Mouse (Mus musculus): ENCODE results near the gene Tbcd. TPM values are rescaled to one million over a fixed set of nuclear protein-coding genes. Genes with fewer than 3 reads are reported as not detected.

Tbcd gene
- polyA plus RNA-seq, 1 experiment from 2014 or later, result 61.8 TPM

- ATAC-seq (replicated peaks), result no peak
- Histone ChIP-seq H3K4me1 (no peaks in the 10 kb centered on the region), H3K4me3 (no peak overlapping the region), H3K27ac (no peak overlapping the region), H3K36me3 (replicated peaks) (no peaks in the 10 kb centered on the region), H3K9me3 (no peaks in the 10 kb centered on the region), H3K4me2 (no peak overlapping the region), H3K9ac (no peak overlapping the region), H3K27me3 (replicated peaks) (no peaks in the 10 kb centered on the region)
These were observed 38.9 kb downstream of the Tbcd start for GRCm38 (mm10) chr11:121490651-121491050.

- H3K36me3 ChIP-seq (replicated peaks), result peaks cover 22% of the 10 kb centered on the region; the same call in 1 of the 2 replicates
- H3K4me1 ChIP-seq, result no peaks in the 10 kb centered on the region
- no peaks in the 10 kb centered on the region for H3K9me3 ChIP-seq
- no peak overlapping the region for H3K4me2 ChIP-seq
- ATAC-seq (replicated peaks), result no peak
- no peaks in the 10 kb centered on the region for H3K27me3 ChIP-seq (replicated peaks)
- no peak overlapping the region for H3K27ac ChIP-seq
- H3K4me3 ChIP-seq, result no peak overlapping the region
- H3K9ac ChIP-seq, result no peak overlapping the region
These were observed 48.8 kb downstream of the Tbcd start for GRCm38 (mm10) chr11:121500595-121500994.

DNA sequence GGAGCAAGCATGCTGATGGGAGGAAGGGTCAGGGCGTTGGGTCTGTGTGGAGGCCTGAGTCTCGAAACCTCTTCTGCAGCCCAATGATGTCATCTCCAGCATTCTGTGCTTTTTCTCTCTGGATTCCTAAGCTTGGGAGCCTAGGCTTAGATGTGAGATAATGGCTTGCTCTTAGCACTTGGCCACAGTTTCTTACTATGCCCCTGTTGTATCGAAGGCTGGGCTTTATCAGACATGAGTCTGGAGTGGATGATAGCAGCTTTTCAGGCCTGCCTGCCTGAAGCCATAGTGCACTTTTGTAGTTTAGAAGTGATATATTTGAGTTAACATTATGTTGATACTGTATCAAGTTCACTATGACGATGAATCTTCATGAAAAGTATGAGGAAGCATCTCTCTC lies 49.8 kb downstream of the Tbcd start:
- Histone ChIP-seq H3K4me3 (no peak overlapping the region), H3K4me2 (no peak overlapping the region), H3K4me1 (no peaks in the 10 kb centered on the region), H3K9me3 (no peaks in the 10 kb centered on the region), H3K27ac (no peak overlapping the region), H3K27me3 (replicated peaks) (no peaks in the 10 kb centered on the region), H3K36me3 (replicated peaks) (peaks cover 22% of the 10 kb centered on the region; the same call in 1 of the 2 replicates), H3K9ac (no peak overlapping the region)
- WGBS, result 91% methylated on average over 4 of the region's 4 CpGs
- ATAC-seq (replicated peaks), result no peak

DNA sequence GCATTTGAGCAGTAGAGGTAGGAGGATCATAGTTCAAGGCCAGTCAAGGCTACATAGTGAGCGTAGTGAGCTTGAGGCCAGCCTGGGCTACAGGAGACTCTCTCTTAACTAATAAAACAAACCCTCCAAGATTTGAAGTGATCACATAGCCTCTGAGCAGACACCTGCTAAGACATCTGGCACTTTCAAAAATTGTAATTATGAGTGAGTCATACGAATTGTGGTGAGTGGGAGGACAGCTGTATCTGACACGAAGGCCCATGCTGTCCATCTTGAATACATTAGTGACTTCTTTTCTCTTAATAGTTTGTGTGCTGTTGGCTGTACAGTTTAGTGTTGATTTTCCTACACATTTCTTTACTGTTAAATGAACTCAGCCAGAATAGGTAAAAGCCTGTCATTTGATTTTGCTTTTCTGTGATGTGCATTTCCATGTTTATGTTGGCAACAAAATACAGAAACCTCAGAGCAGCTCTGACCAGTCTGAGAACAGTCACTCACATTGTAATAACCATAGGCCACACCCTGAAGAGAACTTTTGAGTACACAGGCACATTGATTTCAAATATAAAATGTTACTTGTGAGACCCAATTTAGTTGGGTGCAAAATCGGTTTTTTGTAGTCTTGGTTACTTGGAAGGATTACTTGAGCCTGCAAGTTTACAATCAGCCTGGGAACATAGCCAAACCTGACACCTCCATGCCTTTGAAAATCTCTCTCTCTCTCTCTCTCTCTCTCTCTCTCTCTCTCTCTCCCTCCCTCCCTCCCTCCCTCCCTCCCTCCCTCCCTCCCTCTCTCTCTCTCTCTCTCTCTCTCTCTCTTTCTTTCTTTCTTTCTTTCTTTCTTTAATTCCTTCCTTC lies 50.5 kb downstream of the Tbcd start:
- H3K36me3 ChIP-seq (replicated peaks), result peaks cover 22% of the 10 kb centered on the region; the same call in 1 of the 2 replicates
- no peak for ATAC-seq (replicated peaks)
- no peaks in the 10 kb centered on the region for H3K9me3 ChIP-seq
- 84% methylated on average over 4 of the region's 4 CpGs for WGBS
- H3K27ac ChIP-seq, result no peak overlapping the region
- H3K4me3 ChIP-seq, result no peak overlapping the region
- no peaks in the 10 kb centered on the region for H3K4me1 ChIP-seq
- no peak overlapping the region for H3K9ac ChIP-seq
- H3K27me3 ChIP-seq (replicated peaks), result no peaks in the 10 kb centered on the region
- no peak overlapping the region for H3K4me2 ChIP-seq

- Histone ChIP-seq H3K27ac (no peak overlapping the region), H3K36me3 (replicated peaks) (peaks cover 11% of the 10 kb centered on the region; the same call in 1 of the 2 replicates), H3K4me2 (no peak overlapping the region), H3K9me3 (no peaks in the 10 kb centered on the region), H3K4me1 (no peaks in the 10 kb centered on the region), H3K4me3 (no peak overlapping the region), H3K9ac (no peak overlapping the region), H3K27me3 (replicated peaks) (no peaks in the 10 kb centered on the region)
- no peak for ATAC-seq (replicated peaks)
- WGBS, result 90% methylated on average over 4 of the region's 4 CpGs
These were observed 56.7 kb downstream of the Tbcd start for GRCm38 (mm10) chr11:121508478-121508877.

- H3K4me2 ChIP-seq, result no peak overlapping the region
- H3K4me1 ChIP-seq, result no peaks in the 10 kb centered on the region
- no peak for ATAC-seq (replicated peaks)
- no peaks in the 10 kb centered on the region for H3K27me3 ChIP-seq (replicated peaks)
- no peak overlapping the region for H3K27ac ChIP-seq
- 81% methylated on average over 9 of the region's 9 CpGs for WGBS
- H3K9me3 ChIP-seq, result no peaks in the 10 kb centered on the region
- H3K4me3 ChIP-seq, result no peak overlapping the region
- no peaks in the 10 kb centered on the region for H3K36me3 ChIP-seq (replicated peaks)
- H3K9ac ChIP-seq, result no peak overlapping the region
These were observed 58.9 kb downstream of the Tbcd start for GRCm38 (mm10) chr11:121510512-121511246.

GRCm38 (mm10) chr11:121512896-121513572 lies 61.3 kb downstream of the Tbcd start:
- Histone ChIP-seq H3K4me2 (no peak overlapping the region), H3K27ac (no peak overlapping the region), H3K27me3 (replicated peaks) (no peaks in the 10 kb centered on the region), H3K9me3 (no peaks in the 10 kb centered on the region), H3K9ac (no peak overlapping the region), H3K4me1 (no peaks in the 10 kb centered on the region), H3K36me3 (replicated peaks) (no peaks in the 10 kb centered on the region), H3K4me3 (no peak overlapping the region)
- no peak for ATAC-seq (replicated peaks)
- WGBS, result 86% methylated on average over 8 of the region's 8 CpGs

DNA sequence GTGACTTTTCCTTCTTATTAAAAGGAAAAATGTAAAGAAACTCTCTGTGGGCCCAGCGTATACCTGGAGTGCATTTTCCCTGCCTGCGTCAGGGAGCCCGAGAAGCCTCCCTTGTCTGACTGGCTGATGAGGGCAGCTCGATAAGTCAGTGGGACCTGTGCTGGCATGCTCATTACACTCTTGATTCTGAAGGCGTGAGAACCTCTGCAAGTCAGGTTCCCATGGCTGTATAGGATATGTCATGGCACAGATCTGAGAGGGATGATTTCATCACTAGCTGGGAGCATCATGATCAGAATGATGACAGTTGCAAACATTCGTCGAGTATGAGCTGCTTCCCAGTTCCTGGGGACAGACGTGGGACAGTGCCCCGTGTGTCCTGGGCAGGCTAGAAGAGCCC lies 64.2 kb downstream of the Tbcd start:
- Histone ChIP-seq H3K9me3 (no peaks in the 10 kb centered on the region), H3K27ac (no peak overlapping the region), H3K4me1 (peaks cover 5% of the 10 kb centered on the region; the same call in 1 of the 2 replicates), H3K4me2 (no peak overlapping the region), H3K4me3 (no peak overlapping the region), H3K27me3 (replicated peaks) (no peaks in the 10 kb centered on the region), H3K36me3 (replicated peaks) (no peaks in the 10 kb centered on the region), H3K9ac (no peak overlapping the region)
- 82% methylated on average over 9 of the region's 9 CpGs for WGBS
- no peak for ATAC-seq (replicated peaks)

GRCm38 (mm10) chr11:121516906-121517305 lies 65.2 kb downstream of the Tbcd start:
- Histone ChIP-seq H3K27me3 (replicated peaks) (no peaks in the 10 kb centered on the region), H3K27ac (no peak overlapping the region), H3K9me3 (no peaks in the 10 kb centered on the region), H3K4me3 (no peak overlapping the region), H3K9ac (no peak overlapping the region), H3K4me1 (peaks cover 5% of the 10 kb centered on the region; the same call in 1 of the 2 replicates), H3K36me3 (replicated peaks) (no peaks in the 10 kb centered on the region), H3K4me2 (no peak overlapping the region)
- no peak for ATAC-seq (replicated peaks)
- 76% methylated on average over 3 of the region's 3 CpGs for WGBS

DNA sequence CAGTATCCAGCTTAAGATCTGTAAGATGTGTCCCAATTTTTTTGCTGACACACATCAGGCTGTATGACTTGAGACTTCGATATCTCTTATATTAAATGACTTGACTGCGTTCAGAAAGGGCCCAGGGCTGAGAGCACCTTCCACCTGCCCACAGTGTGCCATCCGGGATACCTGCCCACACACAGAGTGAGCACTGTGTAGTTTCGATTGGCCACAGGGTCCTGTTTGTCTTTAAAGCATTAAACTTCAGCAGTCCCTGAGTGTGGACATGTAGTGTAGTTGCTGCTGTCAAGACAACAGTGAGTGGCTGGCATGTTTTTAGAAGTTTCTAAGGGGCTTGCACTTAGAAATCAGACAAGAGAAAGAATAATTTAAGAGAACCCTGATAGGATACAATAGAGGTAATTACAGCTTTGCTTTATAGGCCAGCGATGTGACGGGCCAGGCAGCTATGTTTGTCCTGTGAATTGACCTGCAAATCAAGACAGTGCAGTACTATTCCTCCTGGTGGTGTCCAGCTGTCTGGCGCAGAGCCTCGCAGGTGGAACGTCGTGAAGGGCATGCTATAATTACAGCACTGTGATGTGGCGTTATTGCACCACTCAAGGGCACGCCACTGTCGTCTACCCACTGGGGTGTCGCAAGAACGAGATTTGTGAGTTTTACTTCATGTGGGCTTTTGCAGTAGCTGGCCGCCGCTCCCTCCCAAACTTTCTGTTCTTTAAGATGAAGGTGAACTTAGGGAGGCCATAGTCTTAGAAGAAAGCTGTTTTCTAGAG lies 66.1 kb downstream of the Tbcd start:
- peaks cover 5% of the 10 kb centered on the region; the same call in 1 of the 2 replicates for H3K4me1 ChIP-seq
- H3K27me3 ChIP-seq (replicated peaks), result no peaks in the 10 kb centered on the region
- H3K36me3 ChIP-seq (replicated peaks), result no peaks in the 10 kb centered on the region
- no peak overlapping the region for H3K4me2 ChIP-seq
- no peak overlapping the region for H3K4me3 ChIP-seq
- H3K9ac ChIP-seq, result no peak overlapping the region
- WGBS, result 83% methylated on average over 17 of the region's 17 CpGs
- no peak for ATAC-seq (replicated peaks)
- no peaks in the 10 kb centered on the region for H3K9me3 ChIP-seq
- no peak overlapping the region for H3K27ac ChIP-seq

DNA sequence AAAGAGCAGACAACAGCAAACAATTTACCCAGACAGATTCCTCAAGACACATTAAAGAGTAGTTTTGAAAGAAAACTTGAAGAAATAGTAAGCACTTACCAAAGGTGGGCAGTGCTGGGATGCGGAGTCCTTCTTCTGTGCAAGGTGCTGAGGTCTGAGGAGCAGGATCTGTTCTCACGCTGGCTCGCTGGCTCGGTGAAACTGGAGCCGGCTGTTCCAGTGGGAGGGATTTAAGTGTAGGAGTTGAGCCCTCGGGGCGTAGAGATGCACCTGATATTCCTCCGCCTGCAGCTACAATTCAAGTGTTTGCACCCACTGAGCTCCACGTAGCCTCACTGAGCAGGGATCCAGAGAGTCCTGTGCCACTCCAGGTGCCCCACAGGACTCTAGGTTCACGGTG lies 67.4 kb downstream of the Tbcd start, which contains the start of gene Zfp750:
Gene Zfp750, minus strand, starts transcription at position 203 of the 400 bp plus-strand sequence.
- Histone ChIP-seq H3K36me3 (replicated peaks) (no peaks in the 10 kb centered on the region), H3K9me3 (no peaks in the 10 kb centered on the region), H3K27ac (no peak within 1 kb of the TSS), H3K4me1 (peaks cover 5% of the 10 kb centered on the region; the same call in 1 of the 2 replicates), H3K9ac (no peak within 1 kb of the TSS), H3K4me3 (no peak within 1 kb of the TSS), H3K27me3 (replicated peaks) (no peaks in the 10 kb centered on the region), H3K4me2 (no peak within 1 kb of the TSS)
- WGBS, result 51% methylated on average over 10 of the region's 10 CpGs
- ATAC-seq (replicated peaks), result no peak
